Mouse (Mus musculus): ENCODE results near the gene Rnf141. TPM values are rescaled to one million over a fixed set of nuclear protein-coding genes. Genes with fewer than 3 reads are reported as not detected.
A peak's percentile ranks its signal among the peaks of the same experiment; 100 is the strongest.

Rnf141 gene
- polyA plus RNA-seq, 1 experiment from 2014 or later: 21.5 TPM

DNA sequence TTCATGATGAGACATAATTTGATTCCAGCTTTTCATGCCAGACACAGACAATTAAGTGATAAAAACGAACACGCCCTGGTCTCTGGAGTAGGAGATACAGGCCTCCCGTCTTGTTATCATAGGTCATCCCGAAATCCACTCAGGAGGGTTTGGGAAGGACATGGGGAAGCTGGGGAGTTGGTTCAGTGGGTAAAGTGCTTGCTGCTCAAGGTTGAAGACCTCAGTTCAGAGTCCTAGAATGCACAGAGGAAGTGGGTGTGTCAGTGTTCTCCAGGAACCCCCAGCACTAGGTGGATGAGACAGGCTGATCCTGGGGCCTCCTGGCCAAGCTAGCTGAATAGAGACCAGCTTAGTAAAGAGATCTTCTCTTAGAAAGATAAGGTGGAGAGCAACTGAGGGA, 73.3 kb downstream of the Rnf141 start:
- H3K36me3 ChIP-seq (replicated peaks): no peaks in the 10 kb centered on the region
- H3K9me3 ChIP-seq: no peaks in the 10 kb centered on the region
- no peak for DNase-seq (ENCODE audit: low spot score)
- peaks cover 31% of the 10 kb centered on the region for H3K4me1 ChIP-seq
- no peak overlapping the region for H3K4me3 ChIP-seq
- peaks cover 57% of the 10 kb centered on the region for H3K27me3 ChIP-seq (replicated peaks; ENCODE audit: low read depth, poor library complexity, severe bottlenecking)
- H3K27ac ChIP-seq (replicated peaks): no peak overlapping the region
- WGBS: 92% methylated on average over 4 of the region's 4 CpGs

DNA sequence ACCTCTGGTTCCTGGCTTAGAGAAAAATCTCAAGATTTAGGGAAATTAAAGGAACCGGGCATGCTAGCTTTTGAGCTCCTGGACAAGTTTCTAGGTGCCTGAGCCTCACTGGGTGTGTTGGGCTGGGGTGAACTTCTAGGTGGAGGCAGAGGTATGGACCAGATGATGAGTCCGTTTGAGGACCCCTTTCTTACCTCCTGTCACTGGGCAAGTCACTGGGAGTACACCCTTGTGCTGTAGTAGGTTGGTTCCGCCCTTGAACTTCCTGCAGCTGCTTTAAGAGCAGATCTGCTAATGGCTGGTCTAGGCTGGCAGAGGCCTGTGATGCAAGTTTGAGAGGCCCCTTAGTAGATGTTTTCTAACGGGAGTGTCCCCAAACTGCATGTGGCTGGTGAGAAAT, 75.2 kb downstream of the Rnf141 start:
- H3K27me3 ChIP-seq (replicated peaks; ENCODE audit: low read depth, poor library complexity, severe bottlenecking): peaks cover 58% of the 10 kb centered on the region
- no peak overlapping the region; the same call in 1 of the 2 replicates for H3K27ac ChIP-seq (replicated peaks)
- WGBS: 41% methylated on average over 4 of the region's 4 CpGs

DNA sequence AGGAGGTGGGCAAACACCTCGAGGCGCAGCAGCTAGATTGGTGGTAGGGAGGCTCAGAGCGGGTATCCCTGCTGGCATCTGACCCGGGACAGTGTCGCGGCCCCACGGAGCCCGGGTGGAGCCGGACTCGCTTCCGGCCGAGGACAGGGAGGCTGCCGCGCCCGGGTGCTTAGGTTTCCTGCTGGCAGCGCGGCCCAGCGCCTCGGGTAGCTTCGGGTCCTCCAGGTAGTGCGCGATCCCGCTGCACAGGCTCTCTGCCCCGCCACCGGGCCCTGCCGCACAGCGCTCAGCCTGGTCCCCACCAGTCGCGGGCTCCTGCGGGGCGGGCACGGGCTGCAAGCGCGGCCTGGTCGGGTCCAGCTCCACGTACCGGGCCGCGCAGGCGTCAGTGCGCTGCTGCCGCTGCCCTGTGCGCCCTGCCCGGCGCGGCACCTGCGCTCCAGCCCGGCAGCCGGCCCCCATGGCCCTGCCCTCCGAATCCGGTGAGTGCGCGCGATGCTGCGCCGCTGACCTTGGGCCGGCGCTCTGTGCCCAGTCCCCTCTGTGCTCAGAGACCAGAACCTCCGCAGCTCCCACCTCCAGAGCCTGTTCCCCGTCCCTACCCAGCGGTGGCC, 75.7 kb downstream of the Rnf141 start:
- peak; percentile 61 for DNase-seq (ENCODE audit: low spot score)
- H3K36me3 ChIP-seq (replicated peaks): no peaks in the 10 kb centered on the region
- no peaks in the 10 kb centered on the region for H3K9me3 ChIP-seq
- under 1% methylated on average over 61 of the region's 61 CpGs for WGBS
- H3K4me1 ChIP-seq: peaks cover 24% of the 10 kb centered on the region
- peak overlapping the region; percentile 68 for H3K4me3 ChIP-seq
- peaks cover 58% of the 10 kb centered on the region for H3K27me3 ChIP-seq (replicated peaks; ENCODE audit: low read depth, poor library complexity, severe bottlenecking)
- peak overlapping the region; percentile 68 for H3K27ac ChIP-seq (replicated peaks)

More for the DNA sequence above, 75.2 kb downstream of the Rnf141 start:
- H3K36me3 ChIP-seq (replicated peaks): no peaks in the 10 kb centered on the region
- peaks cover 29% of the 10 kb centered on the region for H3K4me1 ChIP-seq
- DNase-seq (ENCODE audit: low spot score): no peak
- H3K9me3 ChIP-seq: no peaks in the 10 kb centered on the region
- peak overlapping the region; percentile 68 for H3K4me3 ChIP-seq

DNA sequence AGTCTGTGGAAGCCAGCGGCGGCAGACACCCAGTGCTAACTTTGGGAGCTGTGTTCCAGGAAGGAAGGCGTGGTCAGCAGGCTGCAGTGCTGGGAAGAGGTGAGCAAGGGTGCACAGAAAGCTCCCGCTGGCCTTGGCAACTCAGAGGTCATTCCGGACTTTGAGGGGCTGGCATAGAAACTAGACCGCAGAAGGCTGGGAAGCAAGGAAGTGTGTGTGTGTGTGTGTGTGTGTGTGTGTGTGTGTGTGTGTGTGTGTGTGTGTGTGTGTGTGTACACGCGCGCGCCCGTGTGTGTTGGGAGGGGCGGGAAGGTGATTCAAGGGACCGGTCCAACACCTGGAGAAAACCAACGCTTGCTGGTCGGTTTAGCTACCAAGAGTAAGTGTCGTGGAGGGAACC, 76.3 kb downstream of the Rnf141 start, which contains the start of gene Ampd3:
Gene Ampd3 (plus strand): TSS at position 206 of the 400 bp plus-strand sequence.
- H3K4me3 ChIP-seq: peak within 1 kb of the TSS; percentile 68
- peaks cover 18% of the 10 kb centered on the region for H3K4me1 ChIP-seq
- peak; percentile 19 for DNase-seq (ENCODE audit: low spot score)
- peaks cover 63% of the 10 kb centered on the region for H3K27me3 ChIP-seq (replicated peaks; ENCODE audit: low read depth, poor library complexity, severe bottlenecking)
- H3K9me3 ChIP-seq: no peaks in the 10 kb centered on the region
- H3K36me3 ChIP-seq (replicated peaks): no peaks in the 10 kb centered on the region
- peak within 1 kb of the TSS; percentile 68 for H3K27ac ChIP-seq (replicated peaks)
- WGBS: 16% methylated on average over 16 of the region's 16 CpGs

DNA sequence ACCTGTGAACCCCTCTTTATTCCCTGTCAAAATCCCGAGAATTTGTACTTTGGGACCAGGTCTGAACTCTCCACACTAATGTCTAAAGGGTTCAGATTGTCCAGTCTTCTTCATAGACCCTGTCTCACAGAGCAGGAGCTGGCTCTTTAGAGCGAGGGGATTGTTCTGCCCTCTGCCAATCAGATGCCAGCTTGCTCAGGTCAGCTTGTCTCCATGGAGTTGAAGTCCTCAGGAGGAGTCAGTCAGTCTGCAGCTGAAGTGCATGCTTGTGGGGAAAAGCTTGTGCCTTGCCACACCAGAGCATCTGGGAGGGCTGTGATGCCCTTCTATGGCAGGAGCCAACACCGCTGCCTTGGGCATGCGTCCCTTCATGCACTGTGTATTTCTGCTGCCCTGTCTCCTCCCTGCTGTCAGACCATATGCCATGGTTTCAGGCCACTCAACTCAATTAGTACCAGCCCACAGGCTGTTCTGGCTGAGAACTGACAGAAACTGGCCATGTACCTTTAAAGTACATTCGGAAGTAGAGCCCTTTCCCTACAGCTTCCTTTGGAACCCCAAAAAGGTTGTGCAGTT, 81.6 kb downstream of the Rnf141 start:
- no peak for DNase-seq (ENCODE audit: low spot score)
- peaks cover 24% of the 10 kb centered on the region for H3K27me3 ChIP-seq (replicated peaks; ENCODE audit: low read depth, poor library complexity, severe bottlenecking)
- no peak overlapping the region for H3K27ac ChIP-seq (replicated peaks)
- peaks cover under 1% of the 10 kb centered on the region; the same call in 1 of the 2 replicates for H3K4me1 ChIP-seq
- 76% methylated on average over 5 of the region's 5 CpGs for WGBS
- no peak overlapping the region for H3K4me3 ChIP-seq
- H3K36me3 ChIP-seq (replicated peaks): no peaks in the 10 kb centered on the region
- H3K9me3 ChIP-seq: no peaks in the 10 kb centered on the region

DNA sequence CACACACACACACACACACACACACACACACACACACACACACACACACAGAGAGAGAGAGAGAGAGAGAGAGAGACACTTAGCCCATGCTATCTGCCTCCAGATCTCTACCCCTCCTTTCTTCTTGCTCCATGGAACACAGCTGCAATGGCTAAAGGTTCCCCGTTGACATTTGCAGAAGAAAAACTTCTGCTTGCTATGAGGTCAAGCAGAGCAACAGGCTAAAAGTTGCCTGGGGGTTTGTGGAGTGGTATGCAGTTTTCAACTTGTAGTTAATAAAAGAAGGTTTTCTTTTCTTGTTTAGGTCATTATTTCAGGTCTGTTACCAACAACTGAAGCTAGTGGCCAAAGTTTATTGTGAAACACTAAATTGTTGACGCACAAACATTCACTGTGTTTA, 87.8 kb downstream of the Rnf141 start:
- WGBS: 54% methylated on average over 2 of the region's 2 CpGs
- H3K9me3 ChIP-seq: no peaks in the 10 kb centered on the region
- DNase-seq (ENCODE audit: low spot score): no peak
- H3K36me3 ChIP-seq (replicated peaks): no peaks in the 10 kb centered on the region
- no peaks in the 10 kb centered on the region for H3K27me3 ChIP-seq (replicated peaks; ENCODE audit: low read depth, poor library complexity, severe bottlenecking)
- H3K4me3 ChIP-seq: no peak overlapping the region
- no peak overlapping the region for H3K27ac ChIP-seq (replicated peaks)
- H3K4me1 ChIP-seq: peaks cover 47% of the 10 kb centered on the region

DNA sequence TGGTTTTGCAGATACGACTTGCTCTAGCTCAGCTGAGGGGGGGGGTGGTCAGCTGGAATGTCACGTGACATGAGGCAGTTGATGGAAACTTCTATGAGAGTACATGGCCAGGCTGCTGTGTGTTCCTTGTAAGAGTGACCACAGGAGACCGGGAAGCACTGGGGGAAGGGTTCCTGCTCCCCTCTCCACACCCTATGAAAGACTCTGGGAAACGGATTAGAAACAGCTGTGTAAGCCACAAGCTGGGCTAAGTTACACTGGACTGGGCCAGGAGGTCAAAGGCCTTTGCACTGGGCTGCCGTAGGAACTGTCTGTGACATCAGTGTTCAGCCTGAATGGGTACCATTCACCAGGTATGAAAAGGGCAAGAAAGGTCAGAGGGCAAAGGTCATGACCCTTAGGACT, 90.3 kb downstream of the Rnf141 start:
- Histone ChIP-seq H3K9me3 (no peaks in the 10 kb centered on the region), H3K4me3 (no peak overlapping the region), H3K36me3 (replicated peaks) (no peaks in the 10 kb centered on the region), H3K27me3 (replicated peaks; ENCODE audit: low read depth, poor library complexity, severe bottlenecking) (no peaks in the 10 kb centered on the region), H3K27ac (replicated peaks) (0 out of 2 replicates have a peak overlapping the region, but pooled peaks have one; percentile 7), H3K4me1 (peaks cover 52% of the 10 kb centered on the region)
- 16% methylated on average over 5 of the region's 5 CpGs for WGBS
- peak; percentile 78 for DNase-seq (ENCODE audit: low spot score)

DNA sequence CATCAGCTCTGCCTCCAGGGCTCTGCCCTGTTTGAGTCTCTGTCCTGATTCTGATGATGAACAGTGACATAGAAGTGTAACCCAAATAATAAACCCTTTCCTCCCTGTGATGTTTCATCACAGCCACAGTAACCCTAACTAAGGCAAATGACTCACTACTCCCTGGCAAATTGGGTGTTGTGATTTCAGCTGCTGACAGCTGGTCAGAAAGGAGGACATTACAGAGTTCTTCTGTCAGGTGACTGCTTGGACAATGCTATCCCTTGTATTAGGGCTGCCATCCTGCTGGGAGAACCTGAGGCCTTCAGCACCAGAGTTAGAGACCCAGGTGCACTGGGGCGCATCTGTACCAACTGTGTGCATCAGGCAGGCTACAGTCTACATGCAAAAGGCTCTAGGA, 90.9 kb downstream of the Rnf141 start:
- Histone ChIP-seq H3K36me3 (replicated peaks) (no peaks in the 10 kb centered on the region), H3K27me3 (replicated peaks; ENCODE audit: low read depth, poor library complexity, severe bottlenecking) (no peaks in the 10 kb centered on the region), H3K9me3 (no peaks in the 10 kb centered on the region), H3K4me3 (no peak overlapping the region), H3K4me1 (peaks cover 52% of the 10 kb centered on the region), H3K27ac (replicated peaks) (peak overlapping the region; percentile 36; the same call in 1 of the 2 replicates)
- WGBS: 88% methylated on average over 1 of the region's 1 CpGs
- peak; percentile 29 for DNase-seq (ENCODE audit: low spot score)

DNA sequence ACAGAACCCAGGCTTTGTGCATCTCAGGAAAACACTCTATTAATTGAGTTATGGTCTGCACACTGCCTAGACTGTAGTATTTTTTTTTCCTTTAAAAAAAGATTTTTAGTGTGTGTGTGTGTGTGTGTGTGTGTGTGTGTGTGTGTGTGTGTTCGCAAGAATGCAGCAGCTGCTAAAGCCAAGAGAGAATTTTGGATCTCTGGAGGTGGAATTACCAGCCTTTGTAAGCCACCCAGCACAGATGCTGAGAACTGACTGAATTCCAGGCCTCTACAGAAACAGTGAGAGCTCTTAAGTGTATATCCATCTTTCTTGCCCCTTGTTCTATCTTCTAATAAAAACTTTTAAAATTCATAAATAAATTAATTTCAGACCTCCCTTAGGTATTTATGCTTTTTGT, 92.6 kb downstream of the Rnf141 start:
- H3K9me3 ChIP-seq: no peaks in the 10 kb centered on the region
- no peak overlapping the region for H3K27ac ChIP-seq (replicated peaks)
- no peak overlapping the region for H3K4me3 ChIP-seq
- peaks cover 47% of the 10 kb centered on the region for H3K4me1 ChIP-seq
- H3K27me3 ChIP-seq (replicated peaks; ENCODE audit: low read depth, poor library complexity, severe bottlenecking): no peaks in the 10 kb centered on the region
- no peak for DNase-seq (ENCODE audit: low spot score)
- H3K36me3 ChIP-seq (replicated peaks): no peaks in the 10 kb centered on the region
- 75% methylated on average over 1 of the region's 1 CpGs for WGBS

DNA sequence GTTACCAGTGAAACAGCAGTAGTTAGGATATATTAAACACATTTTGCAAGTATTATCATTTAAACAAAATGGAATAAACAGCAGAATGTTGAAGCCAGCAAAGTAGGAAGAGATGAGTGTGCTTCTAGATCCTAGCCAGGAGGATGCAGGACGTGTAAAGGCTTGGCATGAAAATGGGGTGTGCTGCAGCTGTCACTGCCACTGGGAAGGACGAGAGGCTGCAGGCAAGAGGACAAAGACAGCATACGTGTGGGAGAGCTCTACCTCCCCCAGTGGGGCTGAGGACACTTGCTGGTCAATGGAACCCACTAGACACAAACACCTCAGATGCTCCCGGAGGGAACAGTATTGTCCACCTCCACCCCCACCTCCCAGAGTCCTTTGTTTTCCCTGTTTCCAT, 93.4 kb downstream of the Rnf141 start:
- no peak for DNase-seq (ENCODE audit: low spot score)
- no peak overlapping the region for H3K4me3 ChIP-seq
- H3K27ac ChIP-seq (replicated peaks): peak overlapping the region; percentile 27; the same call in 1 of the 2 replicates
- H3K9me3 ChIP-seq: no peaks in the 10 kb centered on the region
- H3K36me3 ChIP-seq (replicated peaks): no peaks in the 10 kb centered on the region
- 66% methylated on average over 4 of the region's 4 CpGs for WGBS
- H3K27me3 ChIP-seq (replicated peaks; ENCODE audit: low read depth, poor library complexity, severe bottlenecking): no peaks in the 10 kb centered on the region
- peaks cover 40% of the 10 kb centered on the region for H3K4me1 ChIP-seq

Small RNA genes lying within 50 kb of the gene (microRNA-seq; reads per million reads assigned to microRNA genes)
- gene Gm47282: not detected

Other genes with a start within 250 kb of the Rnf141 start
- gene Sbf2, start 229.5 kb downstream of the Rnf141 start, polyA plus RNA-seq (2016; fragmentation: Nextera tagmentation; extraction: Ambion mirVana): 27.8 and 29.5 TPM in 2 replicates
- 1.9 and 2.9 TPM in 2 replicates for gene Adm, start 216.8 kb downstream of the Rnf141 start, polyA plus RNA-seq (2016; fragmentation: Nextera tagmentation; extraction: Ambion mirVana)
- gene Ampd3, start 76.3 kb downstream of the Rnf141 start, polyA plus RNA-seq (2016; fragmentation: Nextera tagmentation; extraction: Ambion mirVana): 1.0 and 1.5 TPM in 2 replicates
- gene Lyve1, start 18.8 kb upstream of the Rnf141 start, polyA plus RNA-seq (2016; fragmentation: Nextera tagmentation; extraction: Ambion mirVana): 0.36 and 0.41 TPM in 2 replicates
- gene Mrvi1, start 138.0 kb upstream of the Rnf141 start, polyA plus RNA-seq (2016; fragmentation: Nextera tagmentation; extraction: Ambion mirVana): 0.87 and 1.5 TPM in 2 replicates
- 86.4 and 87.5 TPM in 2 replicates for gene Ctr9, start 184.5 kb upstream of the Rnf141 start, polyA plus RNA-seq (2016; fragmentation: Nextera tagmentation; extraction: Ambion mirVana)
- gene Eif4g2, start 238.6 kb upstream of the Rnf141 start, polyA plus RNA-seq (2016; fragmentation: Nextera tagmentation; extraction: Ambion mirVana): 1,371 TPM in 2 replicates

Data from embryonic facial prominence, embryonic 10.5 days (tissue).